Mouse (Mus musculus): ENCODE measurements at regions not wholly inside any gene's neighbourhood (a gene's known extent, or its start where the extent isn't known, plus 50 kb on each side); places are given as distances from the start of the nearest gene placed in this dataset.

- TF ChIP-seq CTCF (IDR thresholded peaks at IDR 0.05; ENCODE audit: extremely low read depth, insufficient read depth, insufficient read length, insufficient replicate concordance) (no peak), POLR2A (IDR thresholded peaks at IDR 0.05; ENCODE audit: low read depth, low read length) (no peak)
Observed at GRCm38 (mm10) chr17:87522500-87523091, 75.9 kb upstream of the Calm2 start.

Data from spleen, adult 2 months (tissue).